Mouse (Mus musculus) right cerebral cortex, postnatal 10 days (tissue): ENCODE measurements around the gene Bcl2l14.

ENCODE experiments used
- DNase-seq, 2 experiments: peaks; one replicate each; pipeline ENCODE4 v3.0.0; 2021; ENCODE audit warnings: low spot score in 2 of 2

The Bcl2l14 gene

DNA sequence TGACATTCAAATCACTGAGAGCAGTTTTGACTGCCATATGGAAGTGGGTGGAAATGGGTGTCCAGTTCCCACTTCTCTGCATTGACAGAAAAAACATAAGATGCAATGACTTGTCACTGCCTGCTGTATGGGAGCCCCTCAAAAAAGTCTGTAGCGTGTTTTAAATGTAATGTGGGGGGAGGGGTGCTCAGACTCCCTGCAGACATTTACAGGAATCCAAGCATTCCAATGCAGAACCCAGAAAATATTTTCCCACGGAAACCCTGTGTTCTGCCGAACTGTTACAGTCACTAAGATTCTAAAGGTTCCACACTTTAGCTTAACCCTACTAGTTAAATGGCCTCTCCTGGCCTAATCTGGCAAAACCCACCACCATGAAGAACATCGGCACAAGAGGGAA lies at the start of gene Bcl2l14:
Gene Bcl2l14 (plus strand): TSS at position 301 of the 400 bp plus-strand sequence.
- DNase-seq = no peak

DNA sequence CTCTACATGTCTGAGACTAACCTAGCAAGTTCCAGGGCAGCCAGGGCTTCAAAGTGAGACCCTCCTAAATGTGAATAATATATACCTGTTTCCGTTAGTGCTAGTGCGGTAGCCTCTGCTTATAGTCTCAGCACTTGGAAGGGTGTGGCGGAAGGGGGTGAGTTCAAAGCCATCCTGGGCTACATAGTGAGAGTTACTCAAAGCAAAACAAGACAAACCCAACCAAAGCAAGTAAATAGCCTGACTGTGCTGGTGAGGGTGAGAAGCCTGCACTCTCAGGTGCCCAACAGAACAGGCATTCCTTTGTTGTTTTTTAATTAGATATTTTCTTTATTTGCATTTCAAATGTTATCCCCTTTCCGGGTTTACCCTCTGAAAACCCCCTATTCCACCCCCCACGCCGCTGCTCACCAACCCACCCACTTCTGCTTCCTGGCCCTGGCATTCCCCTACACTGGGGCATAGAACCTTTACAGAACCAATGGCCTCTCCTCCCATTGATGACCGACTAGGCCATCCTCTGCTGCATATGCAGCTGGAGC lies 47.5 kb upstream of the Bcl2l14 start:
- DNase-seq = no peak

DNA sequence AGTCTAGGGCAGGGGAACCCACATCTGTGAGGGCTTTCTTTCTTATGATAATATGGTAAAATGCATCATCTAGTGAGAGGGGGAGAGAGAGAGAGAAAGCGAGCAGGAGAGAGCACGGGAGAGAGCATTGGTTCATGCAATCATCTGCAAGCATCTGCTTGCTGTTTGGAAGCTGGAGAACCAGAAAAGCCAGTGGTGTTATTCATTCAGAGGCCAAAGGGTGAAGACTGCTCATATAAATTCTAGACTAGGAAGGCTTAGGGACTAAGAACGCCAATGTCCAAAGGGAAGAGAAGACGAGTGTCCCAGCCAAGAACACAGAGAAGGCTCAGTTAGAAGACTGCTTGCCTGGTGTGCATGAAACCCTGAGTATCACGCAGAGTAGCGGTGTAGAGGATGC lies 43.2 kb upstream of the Bcl2l14 start:
- no peak for DNase-seq

GRCm38 (mm10) chr6:134353751-134354150 lies 42.4 kb upstream of the Bcl2l14 start:
- DNase-seq = no peak

GRCm38 (mm10) chr6:134357570-134357969 lies 38.5 kb upstream of the Bcl2l14 start:
- no peak for DNase-seq

GRCm38 (mm10) chr6:134360079-134360478 lies 36.0 kb upstream of the Bcl2l14 start:
- no peak for DNase-seq

DNA sequence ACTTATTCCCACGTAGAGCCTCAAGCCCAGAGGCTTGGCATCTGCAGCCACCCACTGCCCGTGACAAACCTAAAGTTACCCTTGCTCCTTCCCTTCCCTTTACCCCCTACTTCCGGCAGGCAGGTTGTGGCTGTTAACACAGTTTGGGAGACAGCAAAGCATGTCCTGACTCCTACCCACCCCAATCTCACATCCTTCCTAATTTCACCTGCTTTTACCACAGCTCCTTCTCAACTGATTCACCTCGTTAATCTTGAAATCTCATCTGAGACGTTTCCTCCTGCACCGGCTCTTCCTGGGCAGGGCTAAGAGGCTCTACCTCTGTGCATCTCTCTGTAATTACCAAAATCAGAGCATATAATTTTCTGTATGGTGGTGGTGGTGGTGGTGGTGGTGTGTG lies 31.5 kb upstream of the Bcl2l14 start:
- DNase-seq = no peak

DNA sequence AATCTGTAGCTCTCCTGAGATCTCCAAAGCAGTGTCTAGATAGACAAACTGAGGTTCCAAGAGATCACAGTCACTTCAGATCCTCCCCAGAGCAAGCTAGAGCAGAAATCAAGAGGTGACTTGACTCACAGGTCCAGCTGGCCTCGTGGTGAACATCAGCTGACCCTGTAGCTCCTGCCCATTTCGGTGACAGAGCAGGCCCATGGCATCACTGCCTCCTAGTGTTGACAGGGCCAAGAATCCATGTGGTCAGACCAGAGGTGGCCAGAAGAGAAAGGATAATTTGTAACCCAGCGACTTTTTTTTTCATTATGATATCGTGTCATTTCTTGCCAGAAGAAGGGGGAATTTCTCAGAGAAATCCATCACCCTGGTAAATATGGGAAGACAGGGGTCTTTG lies 30.2 kb upstream of the Bcl2l14 start:
- DNase-seq = no peak

DNA sequence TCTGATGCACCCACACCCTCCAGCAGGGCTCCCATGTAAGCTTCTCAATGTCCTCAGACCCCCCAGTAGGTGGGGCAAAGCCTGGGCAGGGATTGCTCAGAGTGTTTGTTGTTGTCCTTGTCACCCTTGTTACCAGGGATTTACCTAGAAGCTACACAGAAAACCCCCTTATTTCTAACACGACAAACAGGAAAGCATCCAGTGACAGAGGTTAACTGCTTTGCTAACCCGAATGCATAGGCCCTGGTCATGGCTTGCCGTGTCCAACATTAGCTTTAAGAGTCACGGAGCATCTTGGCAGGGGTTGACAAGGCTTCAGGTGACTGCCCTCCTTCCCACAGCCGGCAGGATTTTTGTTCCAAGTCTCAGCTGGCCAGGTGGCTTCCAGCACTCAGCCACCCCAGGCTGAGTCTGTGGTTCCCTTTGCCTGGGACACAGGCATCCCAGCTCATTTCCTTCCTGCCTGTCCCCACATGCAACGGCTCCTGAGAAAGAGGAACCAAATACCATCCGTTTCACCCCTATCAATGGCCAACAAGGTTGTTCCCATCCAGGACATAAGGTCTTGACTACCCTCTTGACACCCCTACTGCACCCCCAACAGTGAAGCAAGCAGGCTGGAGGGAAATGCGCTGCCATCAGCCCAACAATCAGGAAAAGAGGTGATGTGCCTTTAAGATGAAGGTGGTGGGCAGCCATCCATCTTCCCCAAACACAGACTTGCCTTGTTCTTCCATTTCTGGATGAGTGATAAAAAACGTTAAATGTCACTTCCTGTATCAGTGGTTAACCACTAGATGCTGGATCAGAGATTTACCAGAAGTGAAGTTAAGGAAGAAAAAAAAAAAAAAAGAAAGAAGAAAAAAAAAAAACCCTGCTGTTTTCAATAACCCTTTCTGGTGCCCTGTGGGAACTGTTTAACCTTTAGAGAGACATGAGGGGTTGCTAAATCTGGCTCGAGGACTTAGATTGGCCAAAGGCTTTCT lies 29.5 kb upstream of the Bcl2l14 start:
- DNase-seq = no peak

GRCm38 (mm10) chr6:134367366-134368281 lies 28.5 kb upstream of the Bcl2l14 start:
- no peak for DNase-seq

DNA sequence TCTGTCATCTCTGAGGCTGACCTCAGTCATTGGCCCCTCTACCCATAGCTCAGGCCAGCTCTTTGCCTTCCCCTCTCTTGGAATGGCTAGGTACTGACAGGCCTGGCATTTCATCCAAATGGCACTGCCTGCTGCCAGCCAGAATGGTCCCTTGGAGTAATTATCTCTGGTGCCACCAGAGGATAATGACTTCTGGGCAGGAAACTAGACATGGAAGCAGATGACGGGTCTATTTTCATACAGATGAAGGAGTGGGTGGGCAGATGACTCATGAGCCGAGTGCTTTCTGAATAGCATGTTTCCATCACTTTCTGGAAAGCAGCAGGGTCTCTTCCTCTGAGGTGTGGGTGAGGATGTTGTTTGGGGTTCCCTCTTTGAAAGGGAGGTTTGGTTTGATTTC lies 23.2 kb upstream of the Bcl2l14 start:
- DNase-seq = peak; percentile 35 to 68

GRCm38 (mm10) chr6:134377201-134377600 lies 18.9 kb upstream of the Bcl2l14 start:
- no peak for DNase-seq

DNA sequence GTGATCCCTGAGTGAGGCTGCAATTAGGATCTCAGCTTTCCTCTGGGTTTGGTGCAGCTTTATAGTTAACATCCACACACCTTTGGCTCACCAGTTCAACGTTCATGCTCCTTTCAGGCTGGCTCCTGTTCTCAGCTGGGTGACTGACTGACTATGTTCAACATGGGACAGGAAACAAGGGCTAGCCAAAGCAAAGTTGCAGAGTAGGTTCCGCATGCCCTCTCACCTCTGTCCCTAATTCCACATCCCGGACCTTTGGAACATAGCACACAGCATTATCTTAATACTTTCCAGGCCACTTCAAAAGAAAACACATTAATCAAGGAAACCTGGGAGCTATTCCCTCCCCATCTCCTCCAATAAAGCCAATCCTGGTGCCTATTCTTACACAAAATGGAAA lies 18.3 kb upstream of the Bcl2l14 start:
- DNase-seq = no peak

DNA sequence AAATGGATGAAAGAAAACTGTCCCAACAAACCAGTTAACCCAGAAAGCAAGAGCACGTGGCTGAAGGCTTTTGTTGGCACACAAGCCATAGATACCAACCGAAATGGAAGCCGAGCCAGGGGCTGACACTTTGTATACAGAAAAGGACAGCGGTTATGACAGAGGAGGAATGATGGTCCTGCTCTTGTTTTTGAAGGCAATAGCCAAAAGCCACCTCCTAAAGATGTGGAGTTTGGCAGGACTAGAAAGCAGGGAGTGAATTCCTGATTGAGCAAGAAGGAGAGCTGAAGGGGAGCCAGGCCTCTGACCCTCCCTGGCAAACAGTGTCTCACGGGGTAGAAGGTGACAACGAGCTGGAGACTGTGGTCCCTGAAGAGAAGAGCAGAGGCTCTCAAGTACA lies 14.7 kb upstream of the Bcl2l14 start:
- DNase-seq = no peak

DNA sequence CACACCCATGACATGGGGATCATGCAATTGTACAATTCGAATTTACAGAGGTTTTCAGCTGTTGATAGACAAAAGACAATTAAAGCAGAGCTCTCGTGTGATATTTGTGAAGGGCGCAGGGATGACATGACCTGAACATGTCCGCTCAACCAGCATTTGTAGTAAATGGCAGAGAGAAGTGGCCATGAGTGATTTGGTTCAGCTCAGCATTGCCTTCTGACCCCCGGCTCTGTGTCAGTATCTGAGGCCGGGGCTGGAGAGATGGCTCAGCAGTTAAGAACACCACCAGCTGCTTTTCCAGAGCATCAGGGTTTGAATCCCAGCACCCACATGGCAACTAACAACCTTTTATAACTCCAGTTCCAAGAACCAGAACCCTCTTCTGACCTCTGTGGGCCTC lies 10.2 kb upstream of the Bcl2l14 start:
- no peak for DNase-seq

- no peak for DNase-seq
Observed at GRCm38 (mm10) chr6:134387396-134387795, 8.7 kb upstream of the Bcl2l14 start.

DNA sequence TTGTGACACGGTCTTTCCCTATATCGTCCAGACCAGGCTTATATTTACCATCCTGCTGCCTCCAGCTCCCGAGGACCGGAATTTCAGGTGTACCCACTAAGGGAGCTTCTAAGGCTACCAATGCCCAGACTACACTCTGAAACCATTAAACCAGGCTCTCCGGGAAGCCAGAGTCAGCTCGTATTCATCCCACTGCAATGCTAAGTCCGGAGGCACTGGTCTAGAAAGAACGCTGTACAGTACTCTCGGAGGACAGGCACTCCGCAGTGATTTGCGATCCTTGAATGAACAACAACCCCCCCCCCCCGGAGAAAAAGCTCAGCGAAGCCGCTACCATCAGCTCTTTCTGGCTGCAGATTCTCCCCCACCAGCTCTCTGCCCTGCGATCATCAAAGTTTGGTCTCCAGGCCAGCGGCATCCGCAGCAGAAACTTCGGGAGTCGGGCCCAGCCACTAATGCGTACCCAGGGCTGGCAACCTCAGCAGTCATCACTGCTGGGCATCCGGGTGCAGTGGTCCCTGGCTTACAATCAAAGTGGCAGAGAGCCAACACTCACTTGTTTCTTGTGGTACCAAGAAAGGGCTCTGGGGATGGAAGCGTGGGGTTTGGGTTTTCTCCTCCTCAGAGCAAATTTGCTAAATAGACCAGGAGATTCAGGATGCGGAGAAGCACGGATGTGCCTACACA lies 7.6 kb upstream of the Bcl2l14 start:
- DNase-seq = peak; percentile 65 to 69

DNA sequence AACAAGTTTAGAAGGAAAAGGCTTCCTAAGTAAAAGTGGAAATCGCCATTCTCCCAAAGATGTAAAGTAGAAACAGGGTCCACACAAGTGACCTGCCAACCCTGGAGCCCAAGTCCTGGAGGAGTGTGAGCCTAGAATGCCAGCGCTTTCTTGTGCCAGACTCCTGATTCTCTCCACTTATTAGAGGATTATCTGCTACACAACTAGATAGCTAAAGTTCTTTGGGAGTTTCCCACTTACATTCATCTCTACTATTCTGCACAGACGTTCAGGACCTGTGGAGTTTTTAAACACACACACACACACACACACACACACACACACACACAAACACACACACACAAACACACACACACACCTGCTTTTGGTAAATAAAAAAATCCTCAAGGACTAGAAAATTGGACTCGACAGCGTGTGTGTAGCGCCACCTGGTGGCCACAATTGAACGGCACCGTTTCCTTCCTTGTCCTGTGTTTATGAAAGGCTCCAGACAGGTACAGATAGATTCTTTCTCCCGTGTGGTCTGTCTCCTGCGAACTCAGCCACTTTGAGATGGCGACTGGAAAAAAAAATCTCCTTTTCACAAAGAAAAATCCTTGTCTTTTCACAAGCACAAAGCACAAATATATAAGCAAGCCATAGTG lies 6.7 kb upstream of the Bcl2l14 start:
- DNase-seq = peak; percentile 83 to 87

- no peak for DNase-seq
Observed at GRCm38 (mm10) chr6:134389917-134390316, 6.2 kb upstream of the Bcl2l14 start.

GRCm38 (mm10) chr6:134390837-134391236 lies 5.3 kb upstream of the Bcl2l14 start:
- DNase-seq = no peak
